Mouse (Mus musculus) bone marrow, adult 2 months (tissue): ENCODE data around the gene Socs2. TPM values are rescaled to one million over a fixed set of nuclear protein-coding genes. Genes with fewer than 3 reads are reported as not detected.

Experiments
- H3K27ac ChIP-seq: fragments of 200-500 bp; 2 replicates; pipeline ENCODE4 v1.5.1; 2012; ENCODE audit warnings: low read depth, mild to moderate bottlenecking, control low read depth, inconsistent platforms, low read length; ENCODE audit not compliant: control insufficient read depth, poor library complexity, insufficient read depth
- H3K4me1 ChIP-seq: fragments of 200-500 bp; 2 replicates; pipeline ENCODE4 v1.6.1; 2011; ENCODE audit warnings: low read length; ENCODE audit not compliant: control insufficient read depth, insufficient read depth
- H3K4me3 ChIP-seq: fragments of 200-500 bp; replicated peaks from 2 replicates; pipeline ENCODE3; 2011; ENCODE audit warnings: mild to moderate bottlenecking, low read depth, low read length, control low read depth; ENCODE audit not compliant: control insufficient read depth
- CTCF ChIP-seq: fragments of 200-500 bp; IDR thresholded peaks from 2 replicates; pipeline ENCODE4 v1.5.1; 2011; ENCODE audit warnings: low read length, control low read depth; ENCODE audit not compliant: control insufficient read depth, insufficient read depth
- POLR2A ChIP-seq: fragments of 200-500 bp; IDR thresholded peaks from 2 replicates; pipeline ENCODE4 v1.6.1; 2011; ENCODE audit warnings: low read depth, mild to moderate bottlenecking, control low read depth, low read length, borderline replicate concordance; ENCODE audit not compliant: control insufficient read depth
- WGBS: fragments of 180-500 bp; shearing (Covaris S2); methylation state at CpG from one replicate; pipeline ENCODE4 v1.1.7; 2018; 5-methylcytosine and 5-hydroxymethylcytosine counted together
- polyA plus RNA-seq: library from polyadenylated mRNA; stranded (reverse); fragments of >200 nt; gene quantifications from 2 replicates; pipeline ENCODE4 v1.2.4, GENCODE M21; 2011; ENCODE audit warnings: low replicate concordance; ENCODE audit not compliant: missing spikeins, insufficient read depth, insufficient read length

Socs2 gene
- polyA plus RNA-seq, 1 experiment = 22.7 TPM

DNA sequence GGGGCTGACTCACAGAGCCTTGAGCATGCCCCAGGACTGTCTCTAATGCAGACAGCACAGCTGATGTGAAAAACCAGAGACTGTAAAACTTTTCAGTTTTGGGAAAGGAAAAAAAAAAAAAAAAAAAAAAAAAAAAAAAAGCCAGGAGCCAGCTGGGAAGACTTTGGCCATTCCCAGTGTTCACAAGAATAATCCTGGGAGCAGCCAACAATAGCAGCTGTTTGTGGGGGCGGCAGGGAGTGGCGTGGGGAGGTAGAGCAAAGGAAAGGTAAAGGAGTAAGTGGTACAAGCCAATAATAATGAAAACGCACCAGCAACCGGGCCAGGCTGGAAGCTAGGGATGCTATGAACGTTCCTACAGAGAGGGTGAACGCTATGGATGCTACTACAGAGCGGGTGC is 60.3 kb downstream of the Socs2 start:
- Histone ChIP-seq H3K4me3 (no peak overlapping the region), H3K4me1 (no peaks in the 10 kb centered on the region), H3K27ac (no peak overlapping the region)
- WGBS = 84% methylated on average over 7 of the region's 7 CpGs
- no peak for TF ChIP-seq CTCF
- TF ChIP-seq POLR2A = no peak

DNA sequence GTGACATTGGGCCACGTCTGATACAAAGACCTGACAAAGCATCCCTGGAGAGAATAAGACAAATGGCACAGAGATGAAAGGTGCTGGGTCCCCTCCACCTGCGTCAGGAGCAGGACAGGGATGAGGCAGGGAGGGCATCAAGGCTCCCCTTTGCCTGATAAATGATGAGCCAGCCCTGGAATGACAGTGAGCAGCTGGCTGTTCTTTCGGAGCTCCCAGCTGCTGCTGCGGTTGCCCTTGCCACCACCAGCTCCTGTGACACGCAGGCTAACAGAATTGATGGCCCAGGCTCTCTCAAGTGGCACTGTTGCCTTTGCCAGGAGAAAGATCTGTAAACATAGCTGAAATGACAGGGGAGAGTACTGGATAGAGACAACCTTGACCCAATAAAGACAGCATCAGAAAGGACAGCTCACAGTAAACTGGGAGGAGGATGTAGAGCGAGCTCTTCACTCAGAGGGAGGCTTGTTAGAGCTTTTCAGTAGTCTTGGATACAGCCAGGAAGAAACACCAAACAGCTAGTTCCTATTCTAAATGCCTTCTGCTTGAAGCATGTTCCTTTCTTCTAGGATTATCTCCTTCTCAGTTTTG is 61.2 kb downstream of the Socs2 start:
- no peak overlapping the region for H3K27ac ChIP-seq
- no peak overlapping the region for H3K4me3 ChIP-seq
- no peaks in the 10 kb centered on the region for H3K4me1 ChIP-seq
- TF ChIP-seq CTCF = no peak
- no peak for TF ChIP-seq POLR2A
- WGBS = 73% methylated on average over 6 of the region's 6 CpGs

- H3K4me3 ChIP-seq = no peak overlapping the region
- no peaks in the 10 kb centered on the region for H3K4me1 ChIP-seq
- H3K27ac ChIP-seq = no peak overlapping the region
- no peak for TF ChIP-seq CTCF
- no peak for TF ChIP-seq POLR2A
These were observed 62.3 kb downstream of the Socs2 start for GRCm38 (mm10) chr10:95354673-95355072.

GRCm38 (mm10) chr10:95354047-95354446 is 62.9 kb downstream of the Socs2 start:
- Histone ChIP-seq H3K27ac (no peak overlapping the region), H3K4me1 (no peaks in the 10 kb centered on the region), H3K4me3 (no peak overlapping the region)
- 82% methylated on average over 6 of the region's 6 CpGs for WGBS
- no peak for TF ChIP-seq POLR2A

DNA sequence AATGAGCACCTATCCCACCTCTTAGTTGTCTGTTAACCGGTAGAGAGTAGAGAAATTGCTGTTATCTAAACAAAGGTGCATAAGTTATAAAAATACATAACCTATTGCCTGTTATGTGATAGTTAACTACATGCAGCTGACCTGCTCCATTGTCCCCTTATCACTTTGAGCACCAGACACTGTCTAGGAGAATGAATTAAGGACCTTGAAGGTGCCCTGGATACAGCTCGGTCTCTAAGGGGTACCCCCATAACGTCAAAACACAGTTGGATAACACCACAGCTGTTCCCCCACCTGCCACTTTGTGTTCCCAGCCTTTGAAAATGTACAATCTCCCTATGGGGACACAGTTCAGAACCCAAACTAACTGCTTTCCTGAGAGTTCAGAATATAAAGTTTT is 68.5 kb downstream of the Socs2 start:
- 75% methylated on average over 3 of the region's 3 CpGs for WGBS
- Histone ChIP-seq H3K27ac (no peak overlapping the region), H3K4me1 (no peaks in the 10 kb centered on the region), H3K4me3 (no peak overlapping the region)
- TF ChIP-seq CTCF = no peak
- no peak for TF ChIP-seq POLR2A

GRCm38 (mm10) chr10:95347776-95348175 is 69.2 kb downstream of the Socs2 start:
- no peak overlapping the region for H3K4me3 ChIP-seq
- H3K27ac ChIP-seq = no peak overlapping the region
- no peaks in the 10 kb centered on the region for H3K4me1 ChIP-seq
- TF ChIP-seq CTCF (no peak), POLR2A (no peak)
- WGBS = 78% methylated on average over 3 of the region's 3 CpGs

DNA sequence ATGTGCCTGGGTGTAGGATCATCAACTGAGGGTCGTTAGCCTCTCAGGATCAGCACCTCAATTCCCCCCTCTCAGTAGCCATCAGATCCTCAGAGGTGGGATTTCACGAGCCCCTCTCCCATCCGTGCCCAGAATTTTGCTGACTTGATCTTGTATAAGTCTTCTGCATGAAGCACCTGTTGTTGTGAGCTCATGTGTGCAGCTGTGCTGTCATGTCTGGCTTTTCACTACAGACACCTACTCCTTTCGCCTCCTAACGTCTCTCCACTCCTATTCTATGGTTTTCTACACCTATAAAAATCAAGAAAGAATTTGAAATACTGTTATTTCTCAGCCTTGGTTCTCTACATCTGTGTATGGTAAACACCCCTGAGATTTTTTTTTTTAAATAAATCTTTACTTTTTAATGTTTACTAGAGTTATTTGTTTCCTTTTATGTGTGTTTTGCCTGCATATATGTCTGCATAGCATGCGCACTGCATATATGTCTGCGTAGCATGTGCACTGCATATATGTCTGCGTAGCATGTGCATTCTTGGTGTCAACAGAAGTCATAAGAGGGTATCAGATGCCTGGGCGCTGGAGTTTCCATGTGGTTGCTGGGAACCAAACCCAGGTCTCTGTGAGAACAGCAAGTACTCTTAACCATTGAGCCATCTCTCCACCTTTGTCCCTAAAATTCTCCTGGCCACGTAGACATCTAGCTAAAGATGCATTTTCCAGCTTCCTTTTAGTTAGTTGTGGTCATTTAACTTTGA is 74.0 kb downstream of the Socs2 start:
- WGBS = 80% methylated on average over 10 of the region's 10 CpGs
- Histone ChIP-seq H3K4me1 (no peaks in the 10 kb centered on the region), H3K4me3 (no peak overlapping the region), H3K27ac (no peak overlapping the region)
- TF ChIP-seq POLR2A (no peak), CTCF (no peak)

DNA sequence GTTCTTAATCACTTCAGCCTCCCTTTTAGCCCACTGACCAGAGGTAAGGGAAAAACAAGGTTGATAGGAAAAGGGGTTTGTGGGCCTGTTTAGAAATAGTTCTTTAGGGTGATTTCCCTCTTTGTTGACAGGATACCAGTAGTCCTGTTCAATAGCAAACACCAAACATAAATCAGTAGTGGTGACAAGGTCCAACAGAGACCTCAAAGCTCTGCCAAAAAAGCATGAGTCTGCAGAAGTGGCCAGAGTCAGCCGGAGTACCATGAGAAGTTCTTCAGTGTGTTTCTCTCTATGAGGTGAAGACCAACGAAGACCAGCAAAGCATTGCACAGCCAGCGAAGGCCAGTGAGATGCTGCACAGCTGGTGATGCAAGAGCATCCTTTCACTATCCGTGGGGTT is 76.3 kb downstream of the Socs2 start:
- no peak for TF ChIP-seq POLR2A
- no peak for TF ChIP-seq CTCF
- no peak overlapping the region for H3K27ac ChIP-seq
- H3K4me3 ChIP-seq = no peak overlapping the region
- no peaks in the 10 kb centered on the region for H3K4me1 ChIP-seq
- 89% methylated on average over 4 of the region's 4 CpGs for WGBS
